Mouse (Mus musculus) limb, embryonic 15.5 days (tissue): ENCODE measurements around the gene Inpp1. TPM values are rescaled to one million over a fixed set of nuclear protein-coding genes. Genes with fewer than 3 reads are reported as not detected.

Experiments used
- ATAC-seq: fragments of 200-750 bp; cut with Nextera tagmentation; 2 replicates; pipeline ENCODE4 v1.8.0; 2017; ENCODE audit warnings: low read depth, moderate TSS enrichment; ENCODE audit not compliant: insufficient number of reproducible peaks, low FRiP score, low TSS enrichment
- H3K27ac ChIP-seq: fragments of 300-500 bp; sonication (generic); 2 replicates; pipeline ENCODE4 v1.5.1; 2015; ENCODE audit warnings: moderate library complexity, mild to moderate bottlenecking, inconsistent platforms
- H3K27me3 ChIP-seq: fragments of 300-500 bp; sonication (generic); 2 replicates; pipeline ENCODE4 v1.6.1; 2015; ENCODE audit warnings: inconsistent platforms
- H3K36me3 ChIP-seq: fragments of 300-500 bp; sonication (generic); 2 replicates; pipeline ENCODE4 v1.6.1; 2015; ENCODE audit warnings: inconsistent platforms
- H3K4me1 ChIP-seq: fragments of 300-500 bp; sonication (generic); 2 replicates; pipeline ENCODE4 v1.6.1; 2015; ENCODE audit warnings: inconsistent platforms
- H3K4me2 ChIP-seq: fragments of 300-500 bp; sonication (generic); 2 replicates; pipeline ENCODE4 v1.6.1; 2015; ENCODE audit warnings: mild to moderate bottlenecking, inconsistent platforms
- H3K4me3 ChIP-seq: fragments of 300-500 bp; sonication (generic); 2 replicates; pipeline ENCODE4 v1.5.1; 2015; ENCODE audit warnings: mild to moderate bottlenecking, inconsistent platforms
- H3K9ac ChIP-seq: fragments of 300-500 bp; sonication (generic); 2 replicates; pipeline ENCODE4 v1.6.1; 2015; ENCODE audit warnings: inconsistent platforms
- H3K9me3 ChIP-seq: fragments of 300-500 bp; sonication (generic); 2 replicates; pipeline ENCODE4 v1.6.1; 2016; ENCODE audit warnings: inconsistent platforms
- WGBS: fragments of 180-500 bp; shearing (Covaris S2); methylation state at CpG from one replicate; pipeline ENCODE4 v1.1.7; 2015; 5-methylcytosine and 5-hydroxymethylcytosine counted together
- polyA plus RNA-seq: library from polyadenylated mRNA; unstranded; fragments of >200 nt; fragmentation: Nextera tagmentation; extraction: Ambion mirVana; gene quantifications from 2 replicates; pipeline ENCODE4 v1.2.1, GENCODE M21; 2015

Inpp1 gene
- polyA plus RNA-seq, 1 experiment from 2014 or later: 21.4 TPM

DNA sequence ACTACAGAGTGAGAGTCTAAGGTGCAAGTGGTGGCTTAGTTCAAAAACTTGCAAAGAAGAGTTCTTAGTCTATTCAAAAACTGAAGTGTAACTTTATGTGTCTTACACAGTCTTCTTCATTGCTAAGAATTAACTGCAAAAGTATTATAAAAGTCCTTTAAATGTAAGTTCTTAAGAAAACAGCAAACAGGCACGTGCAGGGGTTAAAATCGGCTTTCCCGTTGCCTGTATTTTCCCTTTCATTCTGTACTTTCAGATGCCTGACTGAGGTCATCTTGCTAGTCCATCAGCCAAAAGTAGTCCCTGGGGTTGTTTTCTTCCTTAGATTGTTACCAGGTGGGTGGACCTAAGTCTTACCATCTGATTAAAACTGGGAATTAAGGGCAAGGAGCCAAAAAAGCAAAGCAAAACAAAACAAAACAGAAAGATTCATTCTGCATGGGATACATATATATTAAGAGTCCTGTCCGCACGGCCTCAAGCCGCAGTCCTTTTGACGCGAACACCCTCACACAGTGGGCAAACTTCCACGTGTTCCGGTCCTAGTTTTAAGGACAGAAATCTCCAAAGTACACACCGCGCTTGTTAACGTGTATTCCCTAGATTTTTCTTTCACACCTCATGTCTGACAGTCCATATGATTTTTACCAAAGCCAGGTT is 1.1 kb downstream of the Inpp1 start:
- Histone ChIP-seq H3K9me3 (no peaks in the 10 kb centered on the region), H3K27me3 (no peaks in the 10 kb centered on the region), H3K4me3 (peak overlapping the region; percentile 63), H3K4me1 (0 out of 2 replicates have a peak, but pooled peaks cover 8% of the 10 kb centered on the region), H3K4me2 (peak overlapping the region; percentile 72), H3K36me3 (no peaks in the 10 kb centered on the region), H3K27ac (peak overlapping the region; percentile 89; the same call in 1 of the 2 replicates), H3K9ac (no peak overlapping the region)
- 43% methylated on average over 13 of the region's 13 CpGs for WGBS
- no peak for ATAC-seq

DNA sequence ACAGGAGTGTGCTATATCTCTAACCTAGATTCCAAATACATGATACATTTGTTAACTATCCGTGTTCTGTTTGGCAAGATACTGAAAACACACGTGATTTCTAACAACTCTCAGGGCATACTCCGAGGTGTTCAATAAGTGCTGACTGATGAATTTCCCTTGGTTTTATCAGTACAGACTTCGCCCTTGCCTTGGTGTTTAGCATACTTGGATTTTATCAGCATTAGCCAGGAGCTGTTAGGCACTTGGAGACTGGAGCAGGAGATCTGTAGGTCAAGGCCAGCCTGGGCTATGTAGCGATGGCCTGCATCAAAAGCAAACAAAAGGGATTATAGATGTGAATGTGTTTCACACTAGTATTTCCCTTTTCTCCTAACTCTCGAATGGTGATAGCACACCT is 9.0 kb downstream of the Inpp1 start:
- Histone ChIP-seq H3K27ac (no peak overlapping the region), H3K4me3 (no peak overlapping the region), H3K9ac (no peak overlapping the region), H3K4me2 (no peak overlapping the region), H3K9me3 (no peaks in the 10 kb centered on the region), H3K36me3 (peaks cover 5% of the 10 kb centered on the region; the same call in 1 of the 2 replicates), H3K4me1 (no peaks in the 10 kb centered on the region), H3K27me3 (no peaks in the 10 kb centered on the region)
- ATAC-seq: no peak
- WGBS: 91% methylated on average over 6 of the region's 6 CpGs

DNA sequence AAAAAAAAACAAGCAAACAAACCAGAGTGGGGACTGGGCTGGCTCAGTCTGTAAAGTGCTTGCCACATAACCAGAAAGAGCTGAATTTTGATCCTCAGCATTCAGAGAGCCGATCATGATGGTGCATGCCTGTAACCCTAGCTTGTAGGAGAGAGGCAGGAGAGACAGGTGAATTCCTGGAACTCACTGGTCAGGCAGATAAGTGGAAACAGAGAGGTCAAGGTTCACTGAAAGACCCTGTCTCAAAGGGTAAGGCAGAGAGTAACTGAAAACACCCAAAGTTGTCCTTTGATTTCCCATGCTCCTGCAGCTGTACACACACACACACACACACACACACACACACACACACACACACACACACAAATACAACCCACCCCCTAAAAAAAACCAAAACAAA is 12.4 kb downstream of the Inpp1 start:
- H3K4me2 ChIP-seq: no peak overlapping the region
- H3K27me3 ChIP-seq: no peaks in the 10 kb centered on the region
- no peak overlapping the region for H3K9ac ChIP-seq
- no peak overlapping the region for H3K4me3 ChIP-seq
- 71% methylated on average over 1 of the region's 1 CpGs for WGBS
- H3K4me1 ChIP-seq: 0 out of 2 replicates have a peak, but pooled peaks cover 3% of the 10 kb centered on the region
- ATAC-seq: no peak
- peaks cover 5% of the 10 kb centered on the region; the same call in 1 of the 2 replicates for H3K36me3 ChIP-seq
- H3K9me3 ChIP-seq: no peaks in the 10 kb centered on the region
- H3K27ac ChIP-seq: no peak overlapping the region

DNA sequence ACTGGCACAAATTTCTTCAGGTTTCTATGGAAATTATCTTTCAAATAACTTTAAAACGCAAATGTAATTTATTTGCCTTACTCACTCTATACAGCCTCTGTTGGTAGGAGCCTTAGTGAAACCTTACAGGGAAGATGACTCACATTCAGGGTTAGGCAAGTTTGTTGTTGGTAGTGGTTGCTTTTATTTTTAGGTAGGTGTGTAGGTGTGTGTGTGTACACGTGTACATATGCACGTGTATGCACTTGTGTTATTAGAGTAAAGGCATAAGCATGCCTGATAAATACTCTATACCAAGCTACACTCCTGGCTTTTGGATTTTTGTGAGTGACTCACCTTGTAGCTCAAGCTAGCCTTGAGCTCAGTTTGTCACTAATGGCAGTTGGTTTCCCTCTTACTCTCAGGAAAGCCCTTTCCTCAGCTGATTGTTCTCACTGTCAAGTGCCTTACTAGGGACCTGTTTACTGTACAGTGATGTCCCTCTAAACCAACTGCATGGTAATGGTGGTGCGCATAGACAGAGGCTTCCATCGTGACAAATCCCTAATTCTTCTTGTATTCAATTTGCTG is 15.0 kb downstream of the Inpp1 start:
- WGBS: 86% methylated on average over 5 of the region's 5 CpGs
- Histone ChIP-seq H3K27ac (no peak overlapping the region), H3K27me3 (no peaks in the 10 kb centered on the region), H3K4me1 (peaks cover 7% of the 10 kb centered on the region; the same call in 1 of the 2 replicates), H3K36me3 (no peaks in the 10 kb centered on the region; the same call in 1 of the 2 replicates), H3K4me2 (no peak overlapping the region), H3K9ac (no peak overlapping the region), H3K4me3 (no peak overlapping the region), H3K9me3 (no peaks in the 10 kb centered on the region)
- no peak for ATAC-seq

DNA sequence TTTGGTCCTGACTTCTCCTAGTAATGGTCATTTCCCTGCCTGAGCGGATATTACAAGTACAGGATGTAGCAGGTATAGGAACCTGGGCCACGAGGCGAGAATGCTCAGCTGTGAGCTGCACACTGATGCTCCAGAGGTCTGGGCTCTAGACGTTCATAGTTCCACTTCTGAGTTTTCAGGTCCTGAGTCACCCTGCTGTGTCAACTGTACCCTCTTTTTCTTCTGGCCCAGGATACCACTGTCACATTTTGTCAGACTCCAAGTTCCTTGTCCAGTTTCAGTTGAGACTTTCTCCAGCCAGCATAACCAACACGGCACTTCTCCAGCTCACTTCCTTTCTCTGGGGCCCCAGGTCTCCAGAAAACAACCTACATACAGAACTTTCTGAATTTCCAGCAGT is 15.8 kb downstream of the Inpp1 start:
- H3K9me3 ChIP-seq: no peaks in the 10 kb centered on the region
- no peaks in the 10 kb centered on the region for H3K27me3 ChIP-seq
- no peaks in the 10 kb centered on the region; the same call in 1 of the 2 replicates for H3K36me3 ChIP-seq
- H3K4me2 ChIP-seq: no peak overlapping the region
- ATAC-seq: no peak
- H3K9ac ChIP-seq: no peak overlapping the region
- H3K27ac ChIP-seq: no peak overlapping the region
- no peak overlapping the region for H3K4me3 ChIP-seq
- 80% methylated on average over 5 of the region's 5 CpGs for WGBS
- peaks cover 7% of the 10 kb centered on the region; the same call in 1 of the 2 replicates for H3K4me1 ChIP-seq

DNA sequence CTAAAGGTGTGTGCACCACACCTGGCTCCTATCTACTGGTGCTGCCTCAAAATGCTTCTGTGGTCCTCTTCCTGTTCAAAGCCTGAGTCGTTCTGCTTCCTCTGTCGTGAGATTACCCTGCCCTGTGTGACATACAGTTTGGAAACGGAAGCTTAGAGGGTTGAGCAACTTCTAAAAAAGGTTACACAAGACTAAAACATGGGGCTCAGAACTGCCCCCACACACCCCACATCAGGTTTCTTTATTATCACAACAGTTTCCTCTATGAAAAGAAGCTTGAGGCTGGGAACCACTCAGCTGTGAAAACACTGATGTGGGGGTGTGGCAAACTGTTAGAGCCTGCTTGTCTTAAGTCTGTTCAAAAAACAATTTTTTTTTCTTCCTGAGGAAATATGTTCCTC is 17.1 kb downstream of the Inpp1 start:
- Histone ChIP-seq H3K27ac (no peak overlapping the region), H3K4me1 (peaks cover 7% of the 10 kb centered on the region; the same call in 1 of the 2 replicates), H3K4me3 (no peak overlapping the region), H3K36me3 (no peaks in the 10 kb centered on the region; the same call in 1 of the 2 replicates), H3K4me2 (no peak overlapping the region), H3K27me3 (no peaks in the 10 kb centered on the region), H3K9ac (no peak overlapping the region), H3K9me3 (no peaks in the 10 kb centered on the region)
- 51% methylated on average over 3 of the region's 3 CpGs for WGBS
- ATAC-seq: no peak

- no peak overlapping the region for H3K4me2 ChIP-seq
- peaks cover 7% of the 10 kb centered on the region; the same call in 1 of the 2 replicates for H3K4me1 ChIP-seq
- H3K27ac ChIP-seq: no peak overlapping the region
- no peak for ATAC-seq
- no peak overlapping the region for H3K9ac ChIP-seq
- no peak overlapping the region for H3K4me3 ChIP-seq
- WGBS: 65% methylated on average over 5 of the region's 5 CpGs
- H3K27me3 ChIP-seq: no peaks in the 10 kb centered on the region
- no peaks in the 10 kb centered on the region for H3K9me3 ChIP-seq
- peaks cover 4% of the 10 kb centered on the region; the same call in 1 of the 2 replicates for H3K36me3 ChIP-seq
Observed at GRCm38 (mm10) chr1:52799772-52800171, 17.7 kb downstream of the Inpp1 start.

DNA sequence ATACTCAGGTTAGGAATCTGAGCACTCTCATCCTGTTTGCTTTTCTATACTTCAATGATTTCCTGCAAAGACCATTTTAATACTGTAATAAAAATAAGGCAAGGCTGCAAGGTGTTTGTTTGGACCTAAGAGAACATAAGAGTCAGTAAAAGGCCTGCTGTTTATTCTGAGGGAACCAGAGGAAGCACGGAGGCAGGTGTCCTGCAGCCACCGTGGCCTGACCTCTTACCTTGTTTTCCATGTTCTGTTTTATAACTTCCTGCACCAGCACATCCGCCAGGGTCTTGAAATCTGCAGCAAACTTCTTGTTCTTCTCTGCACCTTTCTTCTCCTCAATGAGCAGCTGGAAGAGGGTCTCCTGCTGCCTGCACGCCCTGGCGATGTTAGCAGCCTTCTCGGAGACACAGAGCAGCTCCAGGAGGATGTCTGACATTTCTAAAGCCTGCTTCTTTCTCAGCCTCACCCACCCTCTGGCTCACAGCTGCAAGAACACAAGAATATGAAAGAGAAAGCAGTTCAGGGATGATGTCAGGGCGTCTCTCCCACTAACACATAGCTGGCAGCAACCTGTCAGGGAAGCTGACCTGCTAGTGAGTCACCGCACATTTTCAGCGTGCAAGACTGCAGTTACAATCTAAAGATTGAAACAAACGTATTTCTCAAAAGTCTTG is 18.3 kb downstream of the Inpp1 start:
- Histone ChIP-seq H3K27ac (no peak overlapping the region), H3K4me2 (no peak overlapping the region), H3K27me3 (no peaks in the 10 kb centered on the region), H3K36me3 (peaks cover 10% of the 10 kb centered on the region; the same call in 1 of the 2 replicates), H3K4me3 (no peak overlapping the region), H3K9me3 (no peaks in the 10 kb centered on the region), H3K9ac (no peak overlapping the region), H3K4me1 (peaks cover 7% of the 10 kb centered on the region; the same call in 1 of the 2 replicates)
- ATAC-seq: no peak
- WGBS: 41% methylated on average over 10 of the region's 10 CpGs

DNA sequence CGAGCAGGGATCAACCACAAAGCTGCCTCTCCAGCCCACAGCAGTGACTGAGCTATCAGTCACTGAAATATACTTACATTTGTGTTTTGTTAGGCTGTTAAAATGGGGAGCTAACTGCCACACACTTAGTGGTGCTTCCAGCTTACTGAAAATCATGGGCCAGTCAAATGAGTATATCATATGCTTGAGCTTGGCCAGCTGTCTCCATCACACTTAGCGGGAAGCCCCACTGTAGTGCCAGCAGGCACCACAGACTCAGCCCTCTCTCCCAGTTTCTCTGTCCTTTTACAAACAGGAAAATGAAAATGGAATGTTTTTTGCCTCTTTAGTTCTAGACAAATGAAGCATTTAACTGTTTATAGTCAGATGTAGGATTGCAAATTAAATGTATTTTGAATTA is 21.6 kb downstream of the Inpp1 start:
- H3K36me3 ChIP-seq: peaks cover 33% of the 10 kb centered on the region
- H3K9ac ChIP-seq: no peak overlapping the region
- no peak for ATAC-seq
- WGBS: 71% methylated on average over 2 of the region's 2 CpGs
- H3K27ac ChIP-seq: no peak overlapping the region
- H3K9me3 ChIP-seq: no peaks in the 10 kb centered on the region
- H3K4me3 ChIP-seq: no peak overlapping the region
- H3K27me3 ChIP-seq: no peaks in the 10 kb centered on the region
- H3K4me1 ChIP-seq: peaks cover 7% of the 10 kb centered on the region; the same call in 1 of the 2 replicates
- H3K4me2 ChIP-seq: no peak overlapping the region

DNA sequence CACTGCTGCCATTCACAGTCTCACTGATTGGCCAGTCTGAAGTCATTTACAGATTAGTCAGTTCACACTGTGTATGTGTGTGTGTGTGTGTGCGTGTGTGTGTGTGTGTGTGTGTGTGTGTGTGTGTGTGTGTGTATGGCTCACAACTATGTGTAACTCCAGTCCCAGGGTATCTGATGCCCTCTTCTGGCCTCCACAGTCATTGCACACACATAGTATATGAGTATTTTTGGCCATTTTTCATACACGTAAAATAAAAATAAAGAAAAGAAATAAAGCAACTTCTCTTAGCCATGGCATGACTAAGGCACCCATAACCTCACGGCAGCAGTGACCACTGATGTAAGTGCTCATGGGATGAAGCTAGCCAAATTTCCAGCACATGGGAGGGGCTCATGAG is 23.8 kb downstream of the Inpp1 start:
- H3K4me2 ChIP-seq: no peak overlapping the region
- H3K4me3 ChIP-seq: no peak overlapping the region
- H3K27me3 ChIP-seq: no peaks in the 10 kb centered on the region
- peaks cover 49% of the 10 kb centered on the region for H3K36me3 ChIP-seq
- no peaks in the 10 kb centered on the region for H3K9me3 ChIP-seq
- 84% methylated on average over 3 of the region's 3 CpGs for WGBS
- no peak overlapping the region for H3K27ac ChIP-seq
- no peak overlapping the region for H3K9ac ChIP-seq
- H3K4me1 ChIP-seq: no peaks in the 10 kb centered on the region
- no peak for ATAC-seq

DNA sequence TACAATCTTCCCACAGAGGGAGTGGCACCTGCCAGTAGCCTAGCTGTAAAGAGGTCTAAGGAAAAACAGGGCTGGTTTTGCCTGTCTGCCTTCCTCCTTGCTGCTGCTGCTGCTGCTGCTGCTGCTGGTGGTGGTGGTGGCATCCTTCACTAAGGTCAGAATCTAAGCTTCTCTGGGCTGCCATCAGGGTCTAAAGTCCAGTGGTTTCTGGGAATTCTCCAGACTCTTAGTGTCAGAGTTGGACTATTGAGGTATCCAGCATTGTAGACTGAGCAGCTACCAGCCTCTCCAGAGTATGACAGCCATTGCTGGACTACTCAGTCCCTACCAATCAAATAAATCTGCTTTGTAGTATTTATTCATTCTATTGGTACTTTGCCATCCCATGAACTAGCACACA is 24.8 kb downstream of the Inpp1 start:
- Histone ChIP-seq H3K4me2 (no peak overlapping the region), H3K9ac (no peak overlapping the region), H3K4me1 (no peaks in the 10 kb centered on the region), H3K36me3 (peaks cover 53% of the 10 kb centered on the region), H3K9me3 (no peaks in the 10 kb centered on the region), H3K4me3 (no peak overlapping the region), H3K27ac (no peak overlapping the region), H3K27me3 (no peaks in the 10 kb centered on the region)
- ATAC-seq: no peak

- H3K9ac ChIP-seq: no peak overlapping the region
- H3K27me3 ChIP-seq: no peaks in the 10 kb centered on the region
- WGBS: 96% methylated on average over 1 of the region's 1 CpGs
Observed at GRCm38 (mm10) chr1:52787254-52787653, 30.2 kb downstream of the Inpp1 start.

More at GRCm38 (mm10) chr1:52787254-52787653, 30.2 kb downstream of the Inpp1 start:
- H3K9me3 ChIP-seq: no peaks in the 10 kb centered on the region
- H3K4me1 ChIP-seq: no peaks in the 10 kb centered on the region
- no peak overlapping the region for H3K4me3 ChIP-seq
- H3K27ac ChIP-seq: no peak overlapping the region
- no peak overlapping the region for H3K4me2 ChIP-seq
- peaks cover 37% of the 10 kb centered on the region for H3K36me3 ChIP-seq
- no peak for ATAC-seq
